Mouse (Mus musculus): ENCODE results near the gene Pip5k1b.

Pip5k1b gene

DNA sequence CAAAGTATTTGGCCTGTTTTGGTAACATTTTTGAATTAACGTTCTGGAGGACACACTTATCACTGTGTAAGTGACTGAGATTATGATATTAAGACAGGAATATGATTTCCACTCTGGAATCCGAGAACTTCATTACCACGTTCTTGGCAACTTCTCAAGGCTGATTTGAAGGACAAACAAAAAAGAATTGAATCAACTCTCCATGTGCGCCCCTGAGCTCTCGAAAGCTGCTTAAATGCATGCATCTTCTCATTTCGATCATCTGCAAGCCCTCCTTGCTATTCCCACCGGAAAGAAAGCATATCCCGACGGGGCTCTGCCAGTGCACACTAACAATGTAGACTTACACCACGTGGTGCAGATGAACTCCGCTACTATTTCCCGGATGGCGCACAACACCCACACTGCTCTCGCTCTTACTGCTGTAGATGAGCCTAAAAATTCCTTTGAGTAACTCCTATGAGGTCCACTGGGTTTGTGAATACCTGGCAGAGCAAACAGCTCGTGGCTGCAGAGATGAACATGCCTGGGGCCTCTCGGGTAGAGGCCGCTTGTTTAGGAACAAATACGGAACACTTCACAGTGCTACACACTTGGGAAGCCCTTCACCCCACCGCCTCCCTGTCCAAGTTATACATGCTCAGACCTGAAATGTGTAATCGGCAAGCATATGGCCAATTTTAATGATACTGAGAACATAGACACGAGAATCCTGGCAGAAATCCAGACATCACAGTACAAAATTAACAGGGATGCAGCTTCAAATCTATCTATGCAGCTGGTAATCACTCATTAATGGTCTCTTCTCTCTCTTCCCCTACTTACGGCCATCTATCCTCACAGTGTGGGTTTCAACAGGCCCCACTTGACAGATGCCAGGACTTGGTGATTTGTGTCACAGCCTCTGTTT, 168.5 kb downstream of the Pip5k1b start:
- in situ Hi-C loops (cut with MboI; ENCODE audit: low pct_unique_long_range_greater_than_20kb in 1 of 2, low sequenced_read_pairs in 2 of 2, unreplicated experiment in 1 of 2), result no loop called here

- in situ Hi-C loops (cut with MboI; ENCODE audit: low pct_unique_long_range_greater_than_20kb in 1 of 2, low sequenced_read_pairs in 2 of 2, unreplicated experiment in 1 of 2), result no loop called here
Observed at GRCm38 (mm10) chr19:24378470-24378869, 177.2 kb downstream of the Pip5k1b start.

GRCm38 (mm10) chr19:24371763-24372640, 183.7 kb downstream of the Pip5k1b start:
- in situ Hi-C loops (cut with MboI; ENCODE audit: low pct_unique_long_range_greater_than_20kb in 1 of 2, low sequenced_read_pairs in 2 of 2, unreplicated experiment in 1 of 2), result no loop called here

GRCm38 (mm10) chr19:24368419-24368818, 187.3 kb downstream of the Pip5k1b start:
- in situ Hi-C loops (cut with MboI; ENCODE audit: low pct_unique_long_range_greater_than_20kb in 1 of 2, low sequenced_read_pairs in 2 of 2, unreplicated experiment in 1 of 2), result no loop called here

DNA sequence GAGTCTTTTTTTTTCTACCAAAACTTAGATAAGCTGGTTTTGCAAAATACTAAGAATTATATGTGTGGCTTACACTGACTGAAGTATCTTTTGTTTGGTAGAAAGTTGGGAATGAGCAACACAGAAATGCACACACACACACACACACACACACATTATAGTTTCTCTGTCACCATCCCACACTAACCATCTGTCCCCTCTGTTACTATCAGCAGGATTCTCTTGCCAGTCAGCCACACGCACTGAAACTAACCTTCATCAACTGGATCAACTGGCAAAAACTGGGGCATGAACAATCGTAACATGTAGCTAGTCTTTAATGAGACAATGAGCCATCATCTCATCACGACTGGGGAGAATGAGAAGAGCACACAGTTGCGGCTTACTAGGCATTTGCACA, 187.9 kb downstream of the Pip5k1b start:
- in situ Hi-C loops (cut with MboI; ENCODE audit: low pct_unique_long_range_greater_than_20kb in 1 of 2, low sequenced_read_pairs in 2 of 2, unreplicated experiment in 1 of 2), result no loop called here

DNA sequence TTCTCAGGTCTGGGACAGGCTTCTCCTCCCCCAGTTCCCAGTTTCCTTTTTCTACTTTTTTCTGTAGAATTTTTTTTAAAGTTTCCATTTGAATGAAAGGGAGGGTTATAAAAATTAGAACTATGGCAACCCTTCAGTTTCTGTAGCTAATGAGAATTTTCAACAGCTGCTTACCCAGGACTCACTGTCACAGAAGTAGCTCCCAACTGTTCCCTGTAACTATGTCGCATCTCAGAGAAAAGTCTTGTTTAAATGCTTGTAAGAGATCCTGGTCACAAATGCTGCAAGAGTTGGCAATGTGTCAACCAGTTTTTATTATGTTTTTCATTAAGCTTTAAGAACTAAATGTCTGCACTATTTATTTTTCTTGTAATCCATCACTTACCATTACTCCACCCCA, 188.9 kb downstream of the Pip5k1b start:
- in situ Hi-C loops (cut with MboI; ENCODE audit: low pct_unique_long_range_greater_than_20kb in 1 of 2, low sequenced_read_pairs in 2 of 2, unreplicated experiment in 1 of 2), result no loop called here

DNA sequence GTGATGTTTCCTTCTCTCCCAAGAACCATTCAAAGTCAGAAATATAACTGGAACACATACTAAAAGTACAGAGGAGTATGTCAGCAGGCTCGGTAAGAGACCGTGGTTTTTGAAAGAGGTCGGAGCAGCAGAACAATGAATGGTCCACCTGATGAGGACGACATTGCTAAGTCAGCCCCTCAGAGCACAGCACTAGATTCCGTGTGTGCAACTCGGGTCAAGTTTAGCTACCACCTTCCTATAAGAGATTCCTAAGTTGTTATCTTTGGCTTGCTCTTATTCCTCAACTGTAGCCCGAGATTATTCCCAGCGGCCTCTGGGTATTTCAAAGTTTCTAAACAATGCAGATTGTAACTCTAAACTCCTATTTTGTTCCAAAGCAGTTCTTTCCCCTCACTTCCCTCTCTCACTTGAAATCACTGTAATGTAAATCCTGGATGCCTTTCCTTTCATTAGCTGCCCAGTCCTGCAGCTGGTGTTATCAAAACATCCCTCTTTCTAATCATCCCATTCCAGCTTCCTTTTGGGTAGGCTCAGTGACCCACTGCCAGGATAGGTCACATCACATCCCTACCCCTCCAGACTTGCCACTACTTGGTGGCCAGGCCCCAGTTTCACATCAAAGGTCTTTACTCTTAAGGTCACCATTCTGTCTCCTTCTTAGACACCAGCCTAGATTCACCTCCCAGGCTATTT, 192.9 kb downstream of the Pip5k1b start:
- in situ Hi-C loops (cut with MboI; ENCODE audit: low pct_unique_long_range_greater_than_20kb in 1 of 2, low sequenced_read_pairs in 2 of 2, unreplicated experiment in 1 of 2), result no loop called here

- in situ Hi-C loops (cut with MboI; ENCODE audit: low pct_unique_long_range_greater_than_20kb in 1 of 2, low sequenced_read_pairs in 2 of 2, unreplicated experiment in 1 of 2), result no loop called here
Observed at GRCm38 (mm10) chr19:24359270-24359669, 196.4 kb downstream of the Pip5k1b start.

DNA sequence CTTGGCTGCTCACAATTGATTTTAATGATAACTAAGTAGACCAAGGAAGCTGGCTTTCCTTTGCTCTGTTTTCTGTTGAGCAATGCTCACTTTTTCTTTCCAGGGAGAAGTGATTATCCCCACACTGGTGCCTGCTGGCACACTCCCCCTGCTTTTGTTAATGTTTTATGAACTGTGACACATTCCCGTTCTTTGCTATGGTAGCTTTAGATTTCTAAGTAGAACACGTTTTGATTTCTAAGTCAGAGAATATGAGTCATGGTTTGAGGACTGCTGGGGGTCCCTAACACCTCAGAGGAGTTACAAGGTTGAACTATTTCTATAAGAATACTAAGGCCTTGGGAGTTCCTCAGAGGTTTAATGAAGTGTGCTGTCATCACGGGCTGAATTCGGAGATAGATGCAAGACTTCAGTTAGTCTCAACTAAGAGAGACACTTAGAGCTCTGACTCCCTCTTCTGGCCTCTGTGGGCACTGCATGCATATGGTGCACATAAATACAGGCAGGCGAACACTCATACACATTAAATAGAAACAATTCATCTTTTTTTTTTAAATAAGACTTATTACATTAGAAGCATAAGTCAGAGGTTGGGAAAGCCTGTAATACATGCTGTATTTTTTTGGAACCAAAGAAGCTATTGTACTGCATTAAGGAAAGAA, 203.2 kb downstream of the Pip5k1b start:
- in situ Hi-C loops (cut with MboI; ENCODE audit: low pct_unique_long_range_greater_than_20kb in 1 of 2, low sequenced_read_pairs in 2 of 2, unreplicated experiment in 1 of 2), result no loop called here

GRCm38 (mm10) chr19:24344501-24344900, 211.2 kb downstream of the Pip5k1b start:
- in situ Hi-C loops (cut with MboI; ENCODE audit: low pct_unique_long_range_greater_than_20kb in 1 of 2, low sequenced_read_pairs in 2 of 2, unreplicated experiment in 1 of 2), result no loop called here

DNA sequence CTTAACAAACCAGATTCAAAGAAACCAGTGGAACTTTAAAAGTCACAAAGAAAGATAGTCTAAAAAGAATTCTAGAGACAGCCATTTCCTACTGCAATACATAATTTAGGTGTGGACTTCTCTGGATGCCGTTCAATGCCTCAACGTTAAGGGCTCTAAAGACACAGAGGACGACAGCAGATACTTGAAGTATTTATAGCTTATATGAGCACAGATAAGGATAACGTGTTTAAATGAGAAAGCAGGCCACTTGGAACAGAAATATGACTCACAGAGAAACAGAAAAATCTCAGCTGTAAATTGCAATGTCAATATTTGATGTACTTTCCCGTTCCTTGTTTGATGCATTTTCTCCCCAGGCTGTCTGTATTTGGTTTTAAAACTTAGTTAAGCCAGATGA, 212.9 kb downstream of the Pip5k1b start:
- in situ Hi-C loops (cut with MboI; ENCODE audit: low pct_unique_long_range_greater_than_20kb in 1 of 2, low sequenced_read_pairs in 2 of 2, unreplicated experiment in 1 of 2), result no loop called here

DNA sequence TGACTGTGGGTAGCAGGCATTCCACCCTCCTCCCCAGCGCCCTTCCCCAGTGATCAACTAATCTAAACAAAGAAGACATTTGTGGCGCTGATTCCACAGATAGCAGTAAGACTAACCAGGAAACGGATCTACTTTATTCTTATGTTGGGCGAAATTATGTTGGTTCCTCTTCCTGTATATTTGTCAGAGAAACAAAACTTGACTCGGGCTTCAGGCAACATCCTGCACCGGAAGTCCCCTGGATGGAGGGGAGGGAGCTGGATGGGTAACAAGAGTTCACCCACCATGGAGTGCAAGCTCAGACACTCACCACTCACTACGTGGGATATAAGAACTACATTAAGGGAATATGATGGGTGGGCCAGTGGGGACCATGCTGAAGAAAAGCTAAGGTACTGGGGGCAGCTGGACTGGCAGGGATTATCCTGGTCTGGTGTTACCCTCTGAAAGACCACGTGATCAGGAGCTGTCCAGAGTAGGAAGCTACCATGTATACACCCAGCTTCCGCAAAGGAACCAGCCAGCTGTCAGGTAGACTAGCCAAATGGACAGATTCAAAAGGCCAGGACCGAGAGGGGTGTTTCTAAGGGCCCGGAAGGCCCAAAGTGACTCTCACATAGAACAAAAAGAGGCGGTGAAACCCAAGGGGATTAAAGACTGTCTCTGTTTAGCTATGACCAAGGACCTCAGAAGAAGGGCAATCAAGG, 219.1 kb downstream of the Pip5k1b start:
- in situ Hi-C loops (cut with MboI; ENCODE audit: low pct_unique_long_range_greater_than_20kb in 1 of 2, low sequenced_read_pairs in 2 of 2, unreplicated experiment in 1 of 2), result no loop called here

- in situ Hi-C loops (cut with MboI; ENCODE audit: low pct_unique_long_range_greater_than_20kb in 1 of 2, low sequenced_read_pairs in 2 of 2, unreplicated experiment in 1 of 2), result no loop called here
Observed at GRCm38 (mm10) chr19:24335611-24336343, 219.9 kb downstream of the Pip5k1b start.

DNA sequence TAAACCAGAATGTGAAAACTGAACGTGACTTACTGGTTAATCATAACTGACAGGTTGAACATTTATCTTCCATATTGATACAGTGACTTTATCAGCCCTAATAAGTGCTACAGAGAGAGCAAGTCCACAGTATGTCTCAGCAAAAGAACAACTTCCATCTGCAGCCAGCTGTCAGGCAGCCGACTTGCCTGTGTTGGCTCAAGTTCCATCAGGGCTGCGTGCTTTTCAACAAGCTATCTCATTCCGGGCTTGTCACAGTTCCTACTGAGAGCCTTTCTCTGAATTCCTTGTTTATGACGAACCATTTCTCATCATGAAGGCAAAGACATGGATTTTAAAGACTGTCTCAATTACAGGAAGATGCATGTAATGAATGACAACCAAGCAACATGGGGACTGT, 222.7 kb downstream of the Pip5k1b start:
- in situ Hi-C loops (cut with MboI; ENCODE audit: low pct_unique_long_range_greater_than_20kb in 1 of 2, low sequenced_read_pairs in 2 of 2, unreplicated experiment in 1 of 2), result no loop called here

DNA sequence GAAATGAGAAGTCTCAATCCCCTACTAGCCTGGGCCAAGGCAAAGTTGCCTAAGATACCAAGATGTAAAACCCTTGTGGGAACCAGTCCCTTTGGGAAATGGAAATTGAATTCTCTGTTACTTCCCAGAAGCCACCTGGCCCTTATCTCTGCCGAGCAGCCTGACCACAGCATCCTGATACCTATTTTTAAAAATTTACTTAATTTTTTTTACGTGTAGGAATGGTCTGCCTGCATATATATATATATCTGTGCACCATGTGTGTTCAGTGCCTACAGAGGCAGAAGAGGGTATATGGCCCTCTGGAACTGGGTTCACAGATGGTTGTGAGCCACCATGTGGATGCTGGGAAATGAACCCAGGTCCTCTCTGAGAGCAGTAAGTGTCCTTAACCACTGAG, 224.4 kb downstream of the Pip5k1b start:
- in situ Hi-C loops (cut with MboI; ENCODE audit: low pct_unique_long_range_greater_than_20kb in 1 of 2, low sequenced_read_pairs in 2 of 2, unreplicated experiment in 1 of 2), result no loop called here

GRCm38 (mm10) chr19:24330366-24330765, 225.3 kb downstream of the Pip5k1b start:
- in situ Hi-C loops (cut with MboI; ENCODE audit: low pct_unique_long_range_greater_than_20kb in 1 of 2, low sequenced_read_pairs in 2 of 2, unreplicated experiment in 1 of 2), result no loop called here

- in situ Hi-C loops (cut with MboI; ENCODE audit: low pct_unique_long_range_greater_than_20kb in 1 of 2, low sequenced_read_pairs in 2 of 2, unreplicated experiment in 1 of 2), result no loop called here
Observed at GRCm38 (mm10) chr19:24327921-24328320, 227.8 kb downstream of the Pip5k1b start.
